Mouse (Mus musculus) stomach, embryonic 14.5 days (tissue): ENCODE results near the gene Slc6a17. TPM values are rescaled to one million over a fixed set of nuclear protein-coding genes. Genes with fewer than 3 reads are reported as not detected.

Source experiments
- ATAC-seq: fragments of 200-750 bp; cut with Nextera tagmentation; 2 replicates; pipeline ENCODE4 v1.8.0; 2017; ENCODE audit warnings: low read depth, moderate TSS enrichment; ENCODE audit not compliant: insufficient number of reproducible peaks, insufficient read depth, low FRiP score
- H3K27ac ChIP-seq: fragments of 300-500 bp; sonication (generic); 2 replicates; pipeline ENCODE4 v1.5.1; 2014; ENCODE audit warnings: mild to moderate bottlenecking, low read length, moderate library complexity, mixed read lengths
- H3K27me3 ChIP-seq: fragments of 300-500 bp; sonication (generic); 2 replicates; pipeline ENCODE4 v1.6.1; 2014; ENCODE audit warnings: low read length, control low read depth, mixed read lengths; ENCODE audit not compliant: control insufficient read depth, insufficient read depth
- H3K36me3 ChIP-seq: fragments of 300-500 bp; sonication (generic); 2 replicates; pipeline ENCODE4 v1.6.1; 2014; ENCODE audit warnings: mild to moderate bottlenecking, control low read depth, low read length, moderate library complexity, mixed read lengths; ENCODE audit not compliant: control insufficient read depth, insufficient read depth
- H3K4me1 ChIP-seq: fragments of 300-500 bp; sonication (generic); 2 replicates; pipeline ENCODE4 v1.6.1; 2014; ENCODE audit warnings: low read length, control low read depth, mixed read lengths; ENCODE audit not compliant: control insufficient read depth, insufficient read depth
- H3K4me2 ChIP-seq: fragments of 300-500 bp; sonication (generic); replicated peaks from 2 replicates; pipeline ENCODE4 v1.6.1; 2014; ENCODE audit warnings: low read depth, low read length, control low read depth
- H3K4me3 ChIP-seq: fragments of 300-500 bp; sonication (generic); 2 replicates; pipeline ENCODE4 v1.5.1; 2014; ENCODE audit warnings: low read depth, low read length, control low read depth
- H3K9ac ChIP-seq: fragments of 300-500 bp; sonication (generic); replicated peaks from 2 replicates; pipeline ENCODE4 v1.6.1; 2014; ENCODE audit warnings: low read depth, mild to moderate bottlenecking, control low read depth, low read length, moderate library complexity, mixed read lengths
- H3K9me3 ChIP-seq: fragments of 300-500 bp; sonication (generic); 2 replicates; pipeline ENCODE4 v1.6.1; 2016; ENCODE audit warnings: low read depth, low read length, control low read depth; ENCODE audit not compliant: control insufficient read depth
- WGBS: fragments of 180-500 bp; shearing (Covaris S2); extraction: QIAGEN DNeasy Blood & Tissue Kit; methylation state at CpG from one replicate; pipeline ENCODE4 v1.1.7; 2014; 5-methylcytosine and 5-hydroxymethylcytosine counted together
- polyA plus RNA-seq: library from polyadenylated mRNA; unstranded; fragments of >200 nt; fragmentation: Nextera tagmentation; extraction: Ambion mirVana; gene quantifications from 2 replicates; pipeline ENCODE4 v1.2.1, GENCODE M21; 2014

Slc6a17 gene
- polyA plus RNA-seq, 1 experiment from 2014 or later, result 2.2 TPM

DNA sequence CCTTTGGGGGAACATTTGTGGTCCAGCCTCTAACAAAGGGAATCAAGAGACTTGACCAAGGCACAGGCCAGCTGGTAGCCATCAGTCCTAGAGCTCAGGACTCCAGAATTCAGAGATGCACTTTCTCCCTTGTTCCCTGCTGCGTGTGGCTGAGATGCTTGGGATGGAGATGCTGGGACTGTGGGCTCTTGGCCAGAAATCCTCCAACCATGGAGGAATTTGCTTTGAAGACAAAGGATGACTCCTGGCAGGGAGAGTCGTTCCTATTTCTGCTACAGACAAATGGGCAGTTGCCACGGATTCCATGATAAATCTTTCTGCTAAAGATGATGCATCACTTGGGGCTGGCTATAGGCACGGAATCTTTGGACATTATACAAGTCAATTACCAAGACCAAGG, 15.7 kb upstream of the Slc6a17 start:
- no peaks in the 10 kb centered on the region for H3K27me3 ChIP-seq
- no peak for ATAC-seq

GRCm38 (mm10) chr3:107530581-107530980, 12.8 kb upstream of the Slc6a17 start:
- H3K27ac ChIP-seq, result no peak overlapping the region
- no peak overlapping the region for H3K4me3 ChIP-seq
- no peaks in the 10 kb centered on the region for H3K4me1 ChIP-seq
- WGBS, result 76% methylated on average over 5 of the region's 5 CpGs
- no peaks in the 10 kb centered on the region for H3K27me3 ChIP-seq
- no peak overlapping the region for H3K4me2 ChIP-seq
- ATAC-seq, result no peak
- H3K36me3 ChIP-seq, result no peaks in the 10 kb centered on the region
- no peak overlapping the region for H3K9ac ChIP-seq
- no peaks in the 10 kb centered on the region for H3K9me3 ChIP-seq

More for the DNA sequence above, 15.7 kb upstream of the Slc6a17 start:
- 0 out of 2 replicates have a peak, but pooled peaks cover 4% of the 10 kb centered on the region for H3K4me1 ChIP-seq
- no peak overlapping the region for H3K27ac ChIP-seq
- no peak overlapping the region for H3K4me3 ChIP-seq
- H3K9ac ChIP-seq, result no peak overlapping the region
- H3K9me3 ChIP-seq, result no peaks in the 10 kb centered on the region
- no peaks in the 10 kb centered on the region for H3K36me3 ChIP-seq
- H3K4me2 ChIP-seq, result no peak overlapping the region
- WGBS, result 48% methylated on average over 4 of the region's 4 CpGs

DNA sequence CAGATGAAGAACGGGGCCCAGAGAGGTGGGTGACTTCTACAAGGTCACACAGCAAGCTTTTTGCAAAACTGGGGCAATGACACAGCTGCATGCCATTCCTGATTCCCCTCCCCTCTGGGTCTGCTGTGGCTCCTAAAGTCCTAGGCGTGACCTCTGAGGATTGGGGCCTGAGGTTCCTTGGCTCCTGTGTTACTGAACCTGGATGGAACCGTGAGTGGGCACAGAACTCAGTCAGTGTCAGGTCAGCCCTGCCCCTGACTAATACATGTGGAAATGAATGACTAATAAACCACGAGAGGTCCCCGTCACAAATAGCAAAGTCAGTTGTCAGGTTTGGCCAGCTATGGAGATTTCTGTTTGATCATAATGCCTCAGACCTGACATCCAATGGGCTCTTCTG, 11.4 kb upstream of the Slc6a17 start:
- ATAC-seq, result no peak
- H3K9me3 ChIP-seq, result no peaks in the 10 kb centered on the region
- no peaks in the 10 kb centered on the region for H3K4me1 ChIP-seq
- H3K4me3 ChIP-seq, result no peak overlapping the region
- H3K36me3 ChIP-seq, result no peaks in the 10 kb centered on the region
- H3K27me3 ChIP-seq, result no peaks in the 10 kb centered on the region
- H3K4me2 ChIP-seq, result no peak overlapping the region
- no peak overlapping the region for H3K9ac ChIP-seq
- no peak overlapping the region for H3K27ac ChIP-seq
- WGBS, result 76% methylated on average over 5 of the region's 5 CpGs

DNA sequence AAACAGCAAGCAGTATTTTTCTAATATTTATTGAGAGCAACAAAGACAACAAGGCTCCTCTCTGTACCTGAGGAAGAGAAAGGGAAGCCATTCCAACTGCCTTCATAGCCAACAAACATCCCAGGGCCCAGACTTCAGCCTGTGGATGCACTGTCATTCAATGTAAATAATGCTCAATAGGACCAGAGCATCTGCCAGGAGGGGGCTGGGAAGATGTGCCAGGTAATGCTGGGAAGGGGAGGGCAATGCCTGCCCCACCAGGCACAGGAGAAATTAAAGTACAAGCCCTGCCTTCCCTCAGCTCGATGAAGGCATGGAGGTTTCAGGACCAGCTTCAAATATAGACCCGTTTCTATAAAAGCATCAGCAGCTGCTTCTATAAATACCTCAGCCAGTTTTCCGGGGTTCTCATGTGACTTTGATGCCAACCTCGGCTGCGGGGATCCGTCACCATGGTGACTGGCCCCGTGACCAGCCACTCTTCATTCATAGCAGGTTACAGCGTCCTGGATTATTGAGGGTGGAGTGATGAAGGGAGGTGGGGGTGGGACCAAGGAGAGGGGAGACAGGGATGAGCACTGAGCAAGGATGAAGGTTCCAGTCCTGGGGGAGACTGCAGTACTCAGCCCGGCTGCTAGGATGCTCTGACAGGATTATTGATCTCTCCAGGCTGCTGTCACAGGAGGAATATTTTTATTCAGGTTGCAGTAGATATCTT, 10.7 kb upstream of the Slc6a17 start:
- 28% methylated on average over 9 of the region's 9 CpGs for WGBS
- no peak for ATAC-seq
- Histone ChIP-seq H3K27me3 (no peaks in the 10 kb centered on the region), H3K9ac (no peak overlapping the region), H3K27ac (no peak overlapping the region), H3K4me1 (no peaks in the 10 kb centered on the region), H3K9me3 (no peaks in the 10 kb centered on the region), H3K36me3 (no peaks in the 10 kb centered on the region), H3K4me2 (no peak overlapping the region), H3K4me3 (no peak overlapping the region)

DNA sequence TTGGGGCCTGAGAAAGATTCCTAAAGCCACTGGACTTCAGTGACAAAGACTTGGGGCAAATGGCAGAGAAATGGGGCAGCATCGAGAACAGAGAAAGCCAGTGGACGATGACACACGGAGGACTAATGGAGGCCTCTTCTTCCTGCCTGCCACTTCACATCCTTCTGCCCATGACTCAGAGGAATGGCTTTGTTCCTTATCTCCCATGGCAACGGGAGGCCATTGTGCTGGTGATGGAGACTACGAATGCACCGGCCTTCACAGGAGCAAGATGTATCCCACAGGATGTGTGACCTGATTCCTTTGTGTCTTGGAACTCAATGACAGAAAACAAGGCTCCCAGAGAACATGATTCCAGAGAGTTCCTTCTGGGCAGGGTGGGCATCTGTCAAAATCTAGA, 6.7 kb upstream of the Slc6a17 start:
- H3K4me3 ChIP-seq, result no peak overlapping the region
- WGBS, result 64% methylated on average over 6 of the region's 6 CpGs
- no peaks in the 10 kb centered on the region for H3K27me3 ChIP-seq
- ATAC-seq, result no peak
- no peak overlapping the region for H3K4me2 ChIP-seq
- H3K4me1 ChIP-seq, result no peaks in the 10 kb centered on the region
- H3K27ac ChIP-seq, result no peak overlapping the region
- no peaks in the 10 kb centered on the region for H3K9me3 ChIP-seq
- no peaks in the 10 kb centered on the region for H3K36me3 ChIP-seq
- H3K9ac ChIP-seq, result no peak overlapping the region

DNA sequence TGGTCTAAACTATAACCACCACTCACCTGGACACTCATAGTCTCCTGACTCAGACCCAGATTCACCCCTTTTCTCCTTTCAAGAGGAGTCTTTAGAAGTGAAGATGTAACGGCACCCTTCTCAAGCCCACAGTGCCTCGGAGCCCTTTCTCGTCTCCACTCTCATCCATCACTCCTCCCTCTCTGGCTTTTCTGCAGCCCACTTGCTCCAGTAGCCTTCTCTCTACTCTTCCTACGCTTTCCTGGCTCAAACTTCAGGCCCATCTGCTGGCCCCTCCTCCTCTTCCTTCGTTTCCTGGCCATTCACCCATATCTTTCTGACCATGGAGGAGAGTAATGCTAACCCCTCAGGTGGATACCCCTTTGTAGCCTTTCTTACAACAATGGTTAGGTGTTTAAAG, 3.1 kb upstream of the Slc6a17 start:
- Histone ChIP-seq H3K4me1 (peaks cover 5% of the 10 kb centered on the region; the same call in 1 of the 2 replicates), H3K9me3 (no peaks in the 10 kb centered on the region), H3K4me3 (no peak overlapping the region), H3K4me2 (no peak overlapping the region), H3K27me3 (peaks cover 12% of the 10 kb centered on the region), H3K9ac (no peak overlapping the region), H3K27ac (no peak overlapping the region), H3K36me3 (no peaks in the 10 kb centered on the region)
- 63% methylated on average over 5 of the region's 5 CpGs for WGBS
- no peak for ATAC-seq

- ATAC-seq, result peak; percentile 79
- Histone ChIP-seq H3K36me3 (no peaks in the 10 kb centered on the region), H3K27ac (no peak overlapping the region), H3K9ac (peak overlapping the region; percentile 33; the same call in 1 of the 2 replicates), H3K9me3 (no peaks in the 10 kb centered on the region), H3K4me1 (peaks cover 5% of the 10 kb centered on the region; the same call in 1 of the 2 replicates), H3K27me3 (peaks cover 12% of the 10 kb centered on the region), H3K4me2 (peak overlapping the region; percentile 99), H3K4me3 (peak overlapping the region; percentile 54)
- 7% methylated on average over 54 of the region's 55 CpGs for WGBS
Observed at GRCm38 (mm10) chr3:107516776-107517630, 815 bp downstream of the Slc6a17 start.

DNA sequence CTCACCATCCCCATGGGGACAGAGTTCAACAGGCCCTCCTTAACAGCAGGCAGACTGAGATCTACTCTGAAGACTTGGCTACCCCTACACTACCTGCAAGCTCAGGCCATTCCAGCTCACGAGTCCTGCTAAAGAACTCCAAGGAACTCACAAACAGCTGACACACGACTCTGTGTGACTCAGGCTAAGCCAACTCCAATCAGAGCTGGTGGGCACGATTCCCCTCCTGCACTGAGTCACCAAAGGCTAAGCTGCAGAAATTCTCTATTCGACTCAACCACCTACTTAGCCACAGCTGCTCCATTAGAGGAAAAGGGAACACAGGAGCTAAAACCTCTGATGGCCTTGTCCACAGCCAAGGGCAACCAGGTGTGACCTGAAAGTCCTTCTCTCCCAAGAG, 1.8 kb downstream of the Slc6a17 start:
- Histone ChIP-seq H3K4me1 (peaks cover 5% of the 10 kb centered on the region; the same call in 1 of the 2 replicates), H3K36me3 (no peaks in the 10 kb centered on the region), H3K4me2 (no peak overlapping the region), H3K9me3 (no peaks in the 10 kb centered on the region), H3K9ac (no peak overlapping the region), H3K27me3 (peaks cover 12% of the 10 kb centered on the region), H3K4me3 (no peak overlapping the region), H3K27ac (no peak overlapping the region)
- 65% methylated on average over 4 of the region's 4 CpGs for WGBS
- ATAC-seq, result no peak
